Mouse (Mus musculus) kidney, embryonic 15.5 days (tissue): Measurements from ENCODE around the gene Hoxc11. TPM values are rescaled to one million over a fixed set of nuclear protein-coding genes. Genes with fewer than 3 reads are reported as not detected.

ENCODE experiments used
- ATAC-seq: fragments of 200-750 bp; cut with Nextera tagmentation; replicated peaks from 2 replicates; pipeline ENCODE4 v1.8.0; 2017; ENCODE audit warnings: moderate TSS enrichment; ENCODE audit not compliant: low FRiP score
- H3K27ac ChIP-seq: fragments of 300-500 bp; sonication (generic); 2 replicates; pipeline ENCODE4 v1.5.1; 2015; ENCODE audit warnings: mild to moderate bottlenecking, inconsistent platforms
- H3K27me3 ChIP-seq: fragments of 300-500 bp; sonication (generic); 2 replicates; pipeline ENCODE4 v1.6.1; 2015; ENCODE audit warnings: inconsistent platforms
- H3K36me3 ChIP-seq: fragments of 300-500 bp; sonication (generic); 2 replicates; pipeline ENCODE4 v1.6.1; 2015; ENCODE audit warnings: inconsistent platforms
- H3K4me1 ChIP-seq: fragments of 300-500 bp; sonication (generic); 2 replicates; pipeline ENCODE4 v1.6.1; 2015; ENCODE audit warnings: inconsistent platforms
- H3K4me2 ChIP-seq: fragments of 300-500 bp; sonication (generic); 2 replicates; pipeline ENCODE4 v1.6.1; 2015; ENCODE audit warnings: moderate library complexity, mild to moderate bottlenecking, inconsistent platforms
- H3K4me3 ChIP-seq: fragments of 300-500 bp; sonication (generic); replicated peaks from 2 replicates; pipeline ENCODE4 v1.5.1; 2015; ENCODE audit warnings: mild to moderate bottlenecking, inconsistent platforms
- H3K9ac ChIP-seq: fragments of 300-500 bp; sonication (generic); 2 replicates; pipeline ENCODE4 v1.6.1; 2015; ENCODE audit warnings: mild to moderate bottlenecking, inconsistent platforms
- H3K9me3 ChIP-seq: fragments of 300-500 bp; sonication (generic); replicated peaks from 2 replicates; pipeline ENCODE4 v1.6.1; 2016; ENCODE audit warnings: inconsistent platforms
- WGBS: fragments of 180-500 bp; shearing (Covaris S2); methylation state at CpG from one replicate; pipeline ENCODE4 v1.1.7; 2015; ENCODE audit warnings: mixed read lengths; 5-methylcytosine and 5-hydroxymethylcytosine counted together
- polyA plus RNA-seq: library from polyadenylated mRNA; unstranded; fragments of >200 nt; fragmentation: Nextera tagmentation; extraction: Ambion mirVana; gene quantifications from 2 replicates; pipeline ENCODE4 v1.2.1, GENCODE M21; 2015

The Hoxc11 gene
- polyA plus RNA-seq, 1 experiment from 2014 or later: 1.7 TPM

GRCm38 (mm10) chr15:102967511-102968397, 13.5 kb downstream of the Hoxc11 start:
- ATAC-seq: no peak
- Histone ChIP-seq H3K4me3 (peak overlapping the region; percentile 65), H3K36me3 (no peaks in the 10 kb centered on the region), H3K4me2 (peak overlapping the region; percentile 77), H3K4me1 (peaks cover 64% of the 10 kb centered on the region), H3K9me3 (no peaks in the 10 kb centered on the region), H3K27me3 (peaks cover 69% of the 10 kb centered on the region), H3K27ac (peak overlapping the region; percentile 92), H3K9ac (peak overlapping the region; percentile 78)
- 3% methylated on average over 34 of the region's 34 CpGs for WGBS

GRCm38 (mm10) chr15:102969296-102969695, 15.1 kb downstream of the Hoxc11 start:
- 35% methylated on average over 1 of the region's 1 CpGs for whole genome bisulfite sequencing
- peaks cover 77% of the 10 kb centered on the region for H3K27me3 ChIP-seq
- H3K9me3 ChIP-seq: no peaks in the 10 kb centered on the region
- H3K36me3 ChIP-seq: no peaks in the 10 kb centered on the region
- peak overlapping the region; percentile 54 for H3K9ac ChIP-seq
- H3K4me1 ChIP-seq: peaks cover 67% of the 10 kb centered on the region
- peak overlapping the region; percentile 65 for H3K4me3 ChIP-seq
- peak overlapping the region; percentile 61 for H3K27ac ChIP-seq
- ATAC-seq: no peak
- peak overlapping the region; percentile 77 for H3K4me2 ChIP-seq

GRCm38 (mm10) chr15:102970740-102971139, 16.5 kb downstream of the Hoxc11 start:
- H3K4me2 ChIP-seq: peak overlapping the region; percentile 77
- H3K9ac ChIP-seq: peak overlapping the region; percentile 50
- H3K27ac ChIP-seq: peak overlapping the region; percentile 86
- H3K27me3 ChIP-seq: peaks cover 78% of the 10 kb centered on the region
- no peaks in the 10 kb centered on the region for H3K9me3 ChIP-seq
- H3K4me3 ChIP-seq: peak overlapping the region; percentile 65
- under 1% methylated on average over 12 of the region's 12 CpGs for WGBS
- no peaks in the 10 kb centered on the region for H3K36me3 ChIP-seq
- peaks cover 66% of the 10 kb centered on the region for H3K4me1 ChIP-seq
- ATAC-seq: no peak

- H3K4me2 ChIP-seq: peak overlapping the region; percentile 77
- peaks cover 74% of the 10 kb centered on the region for H3K27me3 ChIP-seq
- peak overlapping the region; percentile 86 for H3K27ac ChIP-seq
- no peak for ATAC-seq
- H3K9ac ChIP-seq: peak overlapping the region; percentile 50
- H3K36me3 ChIP-seq: no peaks in the 10 kb centered on the region
- H3K9me3 ChIP-seq: no peaks in the 10 kb centered on the region
- peak overlapping the region; percentile 65 for H3K4me3 ChIP-seq
- 2% methylated on average over 21 of the region's 21 CpGs for WGBS
- H3K4me1 ChIP-seq: peaks cover 68% of the 10 kb centered on the region
These were observed 18.0 kb downstream of the Hoxc11 start for GRCm38 (mm10) chr15:102972254-102972653.

- no peak for ATAC-seq
- no peaks in the 10 kb centered on the region for H3K9me3 ChIP-seq
- 3% methylated on average over 6 of the region's 6 CpGs for WGBS
- H3K27me3 ChIP-seq: peaks cover 73% of the 10 kb centered on the region
- no peaks in the 10 kb centered on the region for H3K36me3 ChIP-seq
- H3K4me3 ChIP-seq: peak overlapping the region; percentile 65
- H3K27ac ChIP-seq: peak overlapping the region; percentile 86
- peak overlapping the region; percentile 77 for H3K4me2 ChIP-seq
- peaks cover 72% of the 10 kb centered on the region for H3K4me1 ChIP-seq
- H3K9ac ChIP-seq: peak overlapping the region; percentile 50
These were observed 18.5 kb downstream of the Hoxc11 start for GRCm38 (mm10) chr15:102972753-102973152.

GRCm38 (mm10) chr15:102975034-102975433, 20.8 kb downstream of the Hoxc11 start:
- peaks cover 81% of the 10 kb centered on the region for H3K27me3 ChIP-seq
- H3K4me2 ChIP-seq: peak overlapping the region; percentile 77
- H3K27ac ChIP-seq: peak overlapping the region; percentile 96
- H3K9me3 ChIP-seq: no peaks in the 10 kb centered on the region
- peaks cover 84% of the 10 kb centered on the region for H3K4me1 ChIP-seq
- no peaks in the 10 kb centered on the region for H3K36me3 ChIP-seq
- H3K4me3 ChIP-seq: peak overlapping the region; percentile 65
- WGBS: 11% methylated on average over 7 of the region's 7 CpGs
- peak overlapping the region; percentile 75 for H3K9ac ChIP-seq
- no peak for ATAC-seq

GRCm38 (mm10) chr15:102975688-102976111, 21.5 kb downstream of the Hoxc11 start:
- Histone ChIP-seq H3K27me3 (peaks cover 85% of the 10 kb centered on the region), H3K4me3 (peak overlapping the region; percentile 65), H3K27ac (peak overlapping the region; percentile 96), H3K9me3 (no peaks in the 10 kb centered on the region), H3K4me1 (peaks cover 83% of the 10 kb centered on the region), H3K9ac (peak overlapping the region; percentile 75), H3K36me3 (no peaks in the 10 kb centered on the region), H3K4me2 (peak overlapping the region; percentile 77)
- no peak for ATAC-seq
- under 1% methylated on average over 21 of the region's 21 CpGs for WGBS

- peak within 1 kb of the TSS; percentile 75 for H3K9ac ChIP-seq
- no peak for ATAC-seq
- peaks cover 82% of the 10 kb centered on the region for H3K4me1 ChIP-seq
- WGBS: under 1% methylated on average over 16 of the region's 20 CpGs
- peaks cover 80% of the 10 kb centered on the region for H3K27me3 ChIP-seq
- H3K27ac ChIP-seq: peak within 1 kb of the TSS; percentile 96
- H3K4me2 ChIP-seq: peak within 1 kb of the TSS; percentile 77
- no peaks in the 10 kb centered on the region for H3K9me3 ChIP-seq
- H3K4me3 ChIP-seq: peak within 1 kb of the TSS; percentile 65
- no peaks in the 10 kb centered on the region for H3K36me3 ChIP-seq
These were observed 21.9 kb downstream of the Hoxc11 start, which contains the start of gene Hoxc9 for GRCm38 (mm10) chr15:102976171-102976570. Hoxc9 (plus strand) TSS chr15:102976439.

- Histone ChIP-seq H3K4me1 (peaks cover 75% of the 10 kb centered on the region), H3K27me3 (peaks cover 75% of the 10 kb centered on the region), H3K4me3 (peak overlapping the region; percentile 65), H3K9me3 (no peaks in the 10 kb centered on the region), H3K36me3 (no peaks in the 10 kb centered on the region), H3K9ac (peak overlapping the region; percentile 75), H3K27ac (peak overlapping the region; percentile 96), H3K4me2 (peak overlapping the region; percentile 77)
- 0 out of 2 replicates have a peak, but pooled peaks have one; percentile 3 for ATAC-seq
- WGBS: under 1% methylated on average over 37 of the region's 37 CpGs
These were observed 22.6 kb downstream of the Hoxc11 start for GRCm38 (mm10) chr15:102976631-102977422.

GRCm38 (mm10) chr15:102977423-102977974, 23.3 kb downstream of the Hoxc11 start:
- ATAC-seq: 0 out of 2 replicates have a peak, but pooled peaks have one; percentile 1
- Histone ChIP-seq H3K27ac (peak overlapping the region; percentile 96), H3K27me3 (peaks cover 74% of the 10 kb centered on the region), H3K9ac (peak overlapping the region; percentile 75), H3K4me3 (peak overlapping the region; percentile 65), H3K4me1 (peaks cover 68% of the 10 kb centered on the region), H3K4me2 (peak overlapping the region; percentile 77), H3K36me3 (no peaks in the 10 kb centered on the region), H3K9me3 (no peaks in the 10 kb centered on the region)
- 2% methylated on average over 15 of the region's 16 CpGs for WGBS

GRCm38 (mm10) chr15:102978615-102979515, 24.6 kb downstream of the Hoxc11 start:
- H3K27ac ChIP-seq: peak overlapping the region; percentile 96
- ATAC-seq: no peak
- 5% methylated on average over 13 of the region's 13 CpGs for WGBS
- H3K9me3 ChIP-seq: no peaks in the 10 kb centered on the region
- H3K36me3 ChIP-seq: no peaks in the 10 kb centered on the region
- peak overlapping the region; percentile 65 for H3K4me3 ChIP-seq
- H3K4me2 ChIP-seq: peak overlapping the region; percentile 77
- H3K9ac ChIP-seq: peak overlapping the region; percentile 75
- peaks cover 73% of the 10 kb centered on the region for H3K27me3 ChIP-seq
- H3K4me1 ChIP-seq: peaks cover 70% of the 10 kb centered on the region
